Mouse (Mus musculus) NIH3T3 (cell line): ENCODE data around the gene AC124108.1.
"Not testable (repeated sequence)": the region's sequence is repeated elsewhere in the genome, so short reads cannot be mapped to it uniquely, and the experiment has no call there.

Source experiments
- DNase-seq: peaks from one replicate; pipeline ENCODE4 v3.0.0-alpha.2; 2012; ENCODE audit warnings: low read depth

AC124108.1 gene

GRCm38 (mm10) chr1:132191093-132191785 lies at the start of gene AC124108.1, which contains the start of gene Lemd1:
TSS of gene AC124108.1 (plus strand) at chr1:132191457.
TSS of gene Lemd1 (plus strand) at chr1:132191431.
- DNase-seq = no peak

GRCm38 (mm10) chr1:132141753-132142152 lies 49.5 kb upstream of the AC124108.1 start:
- DNase-seq = no peak

GRCm38 (mm10) chr1:132143079-132143478 lies 48.2 kb upstream of the AC124108.1 start:
- no peak for DNase-seq

- DNase-seq = no peak
Observed at GRCm38 (mm10) chr1:132143730-132144129, 47.5 kb upstream of the AC124108.1 start.

- DNase-seq = peak; percentile 62
Observed at GRCm38 (mm10) chr1:132144223-132144622, 47.0 kb upstream of the AC124108.1 start.

GRCm38 (mm10) chr1:132144837-132145236 lies 46.4 kb upstream of the AC124108.1 start:
- DNase-seq = no peak

GRCm38 (mm10) chr1:132145973-132146685 lies 45.1 kb upstream of the AC124108.1 start:
- peak; percentile 74 for DNase-seq

GRCm38 (mm10) chr1:132149410-132149809 lies 41.8 kb upstream of the AC124108.1 start:
- DNase-seq = no peak

GRCm38 (mm10) chr1:132150171-132150570 lies 41.1 kb upstream of the AC124108.1 start:
- peak; percentile 71 for DNase-seq

- no peak for DNase-seq
Observed at GRCm38 (mm10) chr1:132150817-132151601, 40.2 kb upstream of the AC124108.1 start.

- peak; percentile 50 for DNase-seq
Observed at GRCm38 (mm10) chr1:132151908-132152307, 39.3 kb upstream of the AC124108.1 start.

- DNase-seq = no peak
Observed at GRCm38 (mm10) chr1:132153086-132153690, 38.1 kb upstream of the AC124108.1 start.

GRCm38 (mm10) chr1:132153691-132154090 lies 37.6 kb upstream of the AC124108.1 start:
- DNase-seq = peak; percentile 69

GRCm38 (mm10) chr1:132155737-132156136 lies 35.5 kb upstream of the AC124108.1 start:
- DNase-seq = peak; percentile 96

- peak; percentile 91 for DNase-seq
Observed at GRCm38 (mm10) chr1:132157016-132157781, 34.1 kb upstream of the AC124108.1 start.

GRCm38 (mm10) chr1:132157808-132158207 lies 33.4 kb upstream of the AC124108.1 start:
- no peak for DNase-seq

- DNase-seq = peak; percentile 71
Observed at GRCm38 (mm10) chr1:132158741-132159140, 32.5 kb upstream of the AC124108.1 start.

GRCm38 (mm10) chr1:132159681-132160080 lies 31.6 kb upstream of the AC124108.1 start:
- DNase-seq = no peak

- DNase-seq = no peak
Observed at GRCm38 (mm10) chr1:132161211-132161880, 29.9 kb upstream of the AC124108.1 start.

GRCm38 (mm10) chr1:132162618-132163017 lies 28.6 kb upstream of the AC124108.1 start:
- not testable (repeated sequence) for DNase-seq
